In genomic region chr15:86188746-86189470, GRCm38 (mm10) we compare ENCODE assay signal across 8 mouse cellular contexts. TPM values are rescaled to one million over a fixed set of nuclear protein-coding genes. Genes with fewer than 3 reads are reported as not detected.
A peak's percentile ranks its signal among the peaks of the same experiment; 100 is the strongest.
DNase-seq lines count a peak whose midpoint lies in the region; ATAC-seq and TF ChIP-seq lines count a peak whose summit lies in the region.

No protein-coding gene starts in this region.

- DNase-seq in spleen, adult 2 months (ENCODE audit: low read depth in 1 of 2, low spot score in 2 of 2) = no peak
- DNase-seq in spleen, postnatal 14 days (ENCODE audit: low spot score in 2 of 2) = no peak
- peak; percentile 89 for DNase-seq in cerebellum, adult 9-11 months
- peak; percentile 96 for DNase-seq in kidney, postnatal 14 days
- DNase-seq in lung, postnatal 36 days = peak; percentile 97
- DNase-seq in urinary bladder, postnatal 25 days (ENCODE audit: low spot score) = peak; percentile 64
- DNase-seq in thymus, postnatal 0 days (ENCODE audit: low spot score) = no peak

- H3K4me2 ChIP-seq in heart, embryonic 14.5 days (ENCODE audit: low read length) = no peak overlapping the region

- no peak for TF ChIP-seq CTCF in spleen, adult 2 months (IDR thresholded peaks at IDR 0.05; ENCODE audit: extremely low read depth, insufficient read depth, insufficient read length, insufficient replicate concordance)

- H3K4me1 ChIP-seq in spleen, adult 2 months (ENCODE audit: control insufficient read depth, insufficient read depth, insufficient read length) = peaks cover 22% of the 10 kb centered on the region; the same call in 1 of the 2 replicates
- peaks cover 22 to 27% of the 10 kb centered on the region in 2 experiments for H3K4me1 ChIP-seq in heart, embryonic 14.5 days (ENCODE audit: control insufficient read depth in 2 of 2, insufficient read depth in 2 of 2, low read length in 2 of 2)

- 63% methylated on average over 10 of the region's 10 CpGs for WGBS in spleen, adult 2 months
- WGBS in heart, embryonic 14.5 days = 36% methylated on average over 10 of the region's 10 CpGs

- no peak for ATAC-seq in heart, embryonic 14.5 days (ENCODE audit: insufficient number of reproducible peaks, insufficient read depth, low FRiP score, low read depth)

- H3K36me3 ChIP-seq in spleen, adult 2 months (ENCODE audit: control insufficient read depth, insufficient read depth, low read length) = no peaks in the 10 kb centered on the region
- H3K36me3 ChIP-seq in heart, embryonic 14.5 days (ENCODE audit: control insufficient read depth, insufficient read depth, low read length) = no peaks in the 10 kb centered on the region

- 0 out of 2 replicates have a peak overlapping the region, but pooled peaks have one; percentile 27 for H3K9ac ChIP-seq in heart, embryonic 14.5 days (ENCODE audit: low read length)

- no peaks in the 10 kb centered on the region for H3K9me3 ChIP-seq in heart, embryonic 14.5 days (ENCODE audit: control insufficient read depth, low read length)

- H3K4me3 ChIP-seq in spleen, adult 2 months (ENCODE audit: extremely low read depth, insufficient read depth, insufficient read length) = no peak overlapping the region
- H3K4me3 ChIP-seq in heart, embryonic 14.5 days (ENCODE audit: control insufficient read depth in 1 of 2, insufficient read depth in 1 of 2, low read depth in 1 of 2, low read length in 2 of 2) = no peak overlapping the region

- TF ChIP-seq POLR2A in spleen, adult 2 months (IDR thresholded peaks at IDR 0.05; ENCODE audit: low read depth, low read length) = no peak

- peak overlapping the region; percentile 47 for H3K27ac ChIP-seq in spleen, adult 2 months (ENCODE audit: insufficient read depth, low read length)
- H3K27ac ChIP-seq in heart, embryonic 14.5 days (replicated peaks in 1 of 2; ENCODE audit: control insufficient read depth in 1 of 2, insufficient read depth in 1 of 2, low read depth in 2 of 2, low read length in 2 of 2) = peak overlapping the region in 1 of 2 experiments; percentile 15; a peak in 2 of 4 replicates

- no peaks in the 10 kb centered on the region for H3K27me3 ChIP-seq in spleen, adult 2 months (ENCODE audit: control insufficient read depth, insufficient read depth, low read length)
- no peaks in the 10 kb centered on the region for H3K27me3 ChIP-seq in heart, embryonic 14.5 days (ENCODE audit: control insufficient read depth, insufficient read depth, low read length)

RNA-seq across cellular contexts. Expression of gene Cerk, which starts 3.0 kb away (rescaled TPM):
- polyA plus RNA-seq in spleen, adult 2 months (2012; rRNA removed) = 64.4 and 82.8 TPM in 2 replicates
- polyA plus RNA-seq in heart, embryonic 14.5 days (2014; fragmentation: Nextera tagmentation; extraction: Ambion mirVana) = 15.4 and 16.1 TPM in 2 replicates
- polyA plus RNA-seq in thymus, postnatal 0 days (2015; fragmentation: Nextera tagmentation; extraction: Ambion mirVana) = 54.4 and 64.4 TPM in 2 replicates

RNA-seq across cellular contexts. Expression of gene Tbc1d22a, which starts 25.4 kb away (rescaled TPM):
- 28.1 and 32.3 TPM in 2 replicates for polyA plus RNA-seq in spleen, adult 2 months (2012; rRNA removed)
- polyA plus RNA-seq in heart, embryonic 14.5 days (2014; fragmentation: Nextera tagmentation; extraction: Ambion mirVana) = 8.6 and 9.1 TPM in 2 replicates
- 19.8 and 21.0 TPM in 2 replicates for polyA plus RNA-seq in thymus, postnatal 0 days (2015; fragmentation: Nextera tagmentation; extraction: Ambion mirVana)

Comparison
In these comparisons a context has a peak if more than half of its experiments do, and no peak if none do; other contexts are left out.
1. DNase-seq: peak in cerebellum, adult 9-11 months (single experiment), kidney, postnatal 14 days (single experiment), lung, postnatal 36 days (single experiment) and urinary bladder, postnatal 25 days (single experiment); none in spleen, adult 2 months (0 of 2), spleen, postnatal 14 days (0 of 2) and thymus, postnatal 0 days (single experiment).